Mouse (Mus musculus) kidney, adult 2 months (tissue): ENCODE measurements around the gene Svep1.

Experiments
- CTCF ChIP-seq: fragments of 200-500 bp; conservative IDR thresholded peaks from 2 replicates; pipeline ENCODE4 v1.5.1; 2011; ENCODE audit warnings: low read depth, mild to moderate bottlenecking, control low read depth, low read length, moderate library complexity, mixed read lengths; ENCODE audit not compliant: insufficient read depth, insufficient read length
- POLR2A ChIP-seq: fragments of 200-500 bp; IDR thresholded peaks from one replicate; pipeline ENCODE4 v1.6.1; 2011; ENCODE audit warnings: low read depth, low read length, control low read depth

DNA sequence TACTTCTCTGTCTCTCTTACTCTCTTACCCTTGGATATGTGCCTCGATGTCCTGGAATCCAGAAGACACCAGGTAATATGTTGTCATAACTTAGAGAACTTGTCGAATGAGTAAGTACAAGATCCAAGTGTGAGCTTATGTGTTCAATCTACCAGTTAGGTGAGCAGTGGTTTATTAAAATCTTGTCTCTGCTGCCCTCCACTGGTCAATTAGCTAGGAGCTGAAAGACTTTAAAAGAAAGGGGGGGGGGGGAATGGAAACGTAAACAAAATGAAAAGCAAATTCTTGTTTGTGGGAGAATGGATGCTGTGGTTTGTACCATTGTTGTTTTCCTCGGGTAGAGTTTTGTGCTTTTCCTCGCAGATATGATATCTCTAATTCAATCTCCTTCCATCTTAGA lies 46.8 kb upstream of the Svep1 start:
- TF ChIP-seq POLR2A (no peak), CTCF (0 out of 2 replicates have a peak, but pooled peaks have one; percentile 10)
